Mouse (Mus musculus) layer of hippocampus, adult 9-11 months (tissue): ENCODE measurements around the gene Fbln2.

Source experiments
- DNase-seq: peaks from one replicate; pipeline ENCODE4 v3.0.0; 2022

Gene Fbln2

GRCm38 (mm10) chr6:91231523-91231922 lies 19.3 kb downstream of the Fbln2 start:
- DNase-seq, result no peak

GRCm38 (mm10) chr6:91233011-91233410 lies 20.8 kb downstream of the Fbln2 start:
- DNase-seq, result no peak

DNA sequence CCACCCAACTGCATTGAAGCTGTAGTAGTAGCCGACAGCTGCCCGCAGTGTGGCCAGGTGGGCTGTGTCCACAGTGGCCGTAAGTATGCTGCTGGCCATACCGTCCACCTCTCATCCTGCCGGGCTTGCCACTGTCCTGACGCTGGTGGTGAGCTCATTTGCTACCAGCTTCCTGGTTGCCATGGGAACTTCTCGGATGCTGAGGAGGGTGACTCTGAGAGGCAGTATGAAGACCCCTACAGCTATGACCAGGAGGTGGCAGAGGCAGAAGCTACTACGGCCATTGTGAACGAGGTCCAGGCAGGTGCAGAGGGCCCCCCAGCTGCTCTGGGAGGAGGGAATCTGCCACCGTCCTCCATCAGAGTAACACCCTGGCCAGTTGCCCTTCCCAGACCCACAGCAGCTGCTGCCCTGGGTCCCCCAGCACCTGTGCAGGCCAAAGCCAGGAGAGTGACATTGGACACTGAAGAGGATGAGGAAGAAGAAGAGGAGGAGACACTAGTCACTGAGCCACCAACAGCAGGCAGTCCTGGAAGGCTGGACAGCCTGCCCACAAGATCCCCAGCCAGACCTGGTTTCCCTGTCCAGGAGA lies 21.3 kb downstream of the Fbln2 start:
- no peak for DNase-seq

GRCm38 (mm10) chr6:91236006-91236405 lies 23.8 kb downstream of the Fbln2 start:
- DNase-seq, result no peak

- no peak for DNase-seq
These were observed 24.2 kb downstream of the Fbln2 start for GRCm38 (mm10) chr6:91236429-91236828.

DNA sequence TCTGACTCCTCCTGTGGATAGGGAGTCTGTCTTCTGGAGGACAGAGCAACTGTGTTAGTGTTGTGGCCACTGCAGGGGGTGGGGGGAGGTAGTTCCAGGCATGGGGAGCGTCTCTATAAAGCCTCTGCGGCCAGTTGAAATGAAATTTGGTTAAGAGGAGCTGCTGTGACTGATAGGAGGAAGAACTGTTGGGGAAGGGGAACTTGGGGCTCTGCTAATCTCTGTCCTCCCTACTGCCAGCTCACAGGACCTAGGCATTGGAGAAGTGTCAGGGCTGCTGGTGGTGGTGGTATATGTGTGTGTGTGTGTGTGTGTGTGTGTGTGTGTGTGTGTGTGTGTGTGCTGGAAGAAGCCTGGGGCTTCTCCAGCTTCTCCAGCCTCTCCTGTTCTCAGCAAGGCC lies 25.0 kb downstream of the Fbln2 start:
- DNase-seq, result no peak

- no peak for DNase-seq
These were observed 28.3 kb downstream of the Fbln2 start for GRCm38 (mm10) chr6:91240537-91240936.

GRCm38 (mm10) chr6:91240964-91241363 lies 28.7 kb downstream of the Fbln2 start:
- DNase-seq, result no peak

DNA sequence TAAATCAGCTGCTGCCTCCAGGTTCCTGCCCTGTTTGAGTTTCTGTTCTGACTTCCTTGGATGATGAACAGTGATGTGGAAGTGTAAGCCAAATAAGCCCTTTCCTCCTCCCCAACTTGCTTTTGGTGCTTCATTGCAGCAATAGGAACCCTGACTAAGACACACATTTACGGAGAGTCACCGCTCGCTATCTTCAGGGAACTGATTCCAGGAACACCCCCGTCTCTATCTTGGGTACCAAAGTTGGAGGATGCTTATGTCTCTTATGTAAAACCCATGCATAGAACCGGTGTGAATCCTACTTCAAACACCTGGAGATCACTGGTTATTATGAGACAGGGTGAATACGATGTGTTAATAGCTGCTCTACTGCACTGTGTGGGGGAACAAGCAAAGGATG lies 31.1 kb downstream of the Fbln2 start:
- peak; percentile 52 for DNase-seq

DNA sequence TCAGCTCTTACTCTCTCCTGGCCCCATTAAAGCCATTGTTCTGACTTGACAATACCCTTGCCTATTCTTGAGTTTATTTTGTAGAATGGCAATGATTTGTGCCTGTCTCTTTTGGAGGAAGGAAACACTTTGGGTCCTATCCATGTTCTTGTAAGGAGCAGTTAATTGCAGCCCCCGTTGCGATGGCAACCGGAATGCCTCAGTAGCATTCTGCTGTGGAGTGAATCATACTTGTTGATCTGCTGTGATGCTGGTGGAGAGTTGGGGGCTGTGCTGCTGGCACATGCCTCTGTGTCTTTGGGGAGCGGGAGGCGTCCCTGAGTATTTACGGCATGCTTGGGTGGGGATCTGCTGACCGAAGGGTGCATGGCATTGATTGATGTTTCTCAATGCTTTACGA lies 32.1 kb downstream of the Fbln2 start:
- peak; percentile 83 for DNase-seq

GRCm38 (mm10) chr6:91245331-91245730 lies 33.1 kb downstream of the Fbln2 start:
- DNase-seq, result no peak

DNA sequence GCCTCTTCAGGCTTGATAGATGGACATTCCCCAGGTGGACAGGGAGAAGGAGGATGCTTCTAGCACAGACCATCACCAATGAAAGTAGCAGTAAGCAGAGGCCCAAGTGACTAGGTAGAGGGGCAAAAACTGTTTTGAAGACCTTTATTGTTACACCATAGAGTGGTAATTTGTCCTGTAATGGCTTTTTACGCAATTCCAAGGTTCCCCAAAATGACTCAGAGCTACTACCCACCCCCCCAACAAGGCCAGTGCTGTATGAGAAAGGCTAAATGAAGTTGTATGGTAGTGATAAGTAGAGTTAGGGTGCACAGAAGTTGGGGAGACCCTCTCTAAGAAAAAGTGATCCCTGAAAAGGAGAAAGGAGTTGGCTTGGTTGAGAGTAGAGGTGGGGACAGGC lies 35.1 kb downstream of the Fbln2 start:
- DNase-seq, result no peak

DNA sequence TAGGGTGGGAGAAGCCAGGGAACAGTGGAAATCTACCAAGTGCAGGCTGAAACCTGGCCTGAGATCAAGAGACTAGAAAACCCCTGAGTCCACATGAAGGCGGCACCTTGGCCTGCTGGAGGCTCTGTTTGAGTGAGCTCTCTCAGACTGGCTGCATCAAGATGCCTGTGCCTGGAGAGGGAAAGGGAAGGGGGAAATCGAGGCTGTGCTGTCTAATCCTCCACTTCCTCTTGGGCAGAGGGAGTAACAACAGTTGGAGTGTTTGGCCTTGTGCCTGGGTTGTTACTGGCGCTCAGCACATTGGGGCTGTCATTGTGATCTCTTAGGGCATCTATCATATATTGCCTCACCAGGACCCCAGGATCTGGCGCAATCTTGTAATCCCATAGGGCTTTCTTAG lies 36.4 kb downstream of the Fbln2 start:
- DNase-seq, result no peak

DNA sequence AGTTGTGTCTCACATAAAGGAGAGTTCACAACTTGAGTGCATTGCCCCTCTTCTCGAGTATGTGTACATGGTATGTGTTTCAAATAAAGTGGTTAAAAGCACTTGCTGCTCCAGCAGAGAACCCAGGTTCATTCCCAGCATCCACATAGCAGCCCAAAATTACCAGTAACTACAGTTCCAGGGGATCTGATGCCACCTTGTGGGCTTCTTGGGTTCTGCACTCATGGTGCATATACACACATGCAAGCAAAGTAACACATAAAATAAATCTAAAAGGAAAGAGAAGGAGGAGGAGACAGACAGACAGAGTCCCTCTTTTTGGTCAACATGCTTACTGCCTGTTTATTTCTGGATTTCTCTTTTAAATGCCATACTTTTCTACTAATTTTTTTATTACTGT lies 37.5 kb downstream of the Fbln2 start:
- DNase-seq, result no peak

DNA sequence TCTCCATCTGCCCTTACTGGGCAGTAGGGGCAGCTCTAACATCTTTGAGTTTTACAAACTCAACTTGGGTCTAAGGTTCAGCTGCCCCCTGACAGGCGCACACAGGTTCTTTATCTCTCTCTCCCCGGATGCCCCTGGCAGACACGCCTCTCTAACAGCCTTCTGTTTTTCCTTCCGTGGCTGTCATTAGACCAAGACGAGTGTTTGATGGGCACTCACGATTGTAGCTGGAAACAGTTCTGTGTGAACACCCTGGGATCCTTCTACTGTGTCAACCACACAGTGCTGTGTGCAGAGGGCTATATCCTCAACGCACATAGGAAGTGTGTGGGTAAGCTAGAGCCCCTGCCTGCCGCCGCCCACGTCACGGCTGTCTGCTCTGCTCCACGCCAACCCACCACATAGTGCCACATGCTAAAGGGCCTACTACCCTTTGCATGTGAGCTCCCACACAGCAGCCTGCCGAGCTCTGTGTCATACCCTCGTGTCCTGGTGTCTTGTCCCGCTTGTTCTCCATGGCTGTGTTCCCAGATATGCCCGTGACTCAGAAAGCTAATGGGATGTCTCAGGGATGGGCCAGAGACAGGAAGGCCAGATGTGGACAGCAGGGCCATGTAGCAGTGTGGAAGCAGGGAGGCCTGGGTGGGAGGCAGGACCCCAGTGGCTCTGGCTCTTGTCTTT lies 47.3 kb downstream of the Fbln2 start:
- peak; percentile 90 for DNase-seq

DNA sequence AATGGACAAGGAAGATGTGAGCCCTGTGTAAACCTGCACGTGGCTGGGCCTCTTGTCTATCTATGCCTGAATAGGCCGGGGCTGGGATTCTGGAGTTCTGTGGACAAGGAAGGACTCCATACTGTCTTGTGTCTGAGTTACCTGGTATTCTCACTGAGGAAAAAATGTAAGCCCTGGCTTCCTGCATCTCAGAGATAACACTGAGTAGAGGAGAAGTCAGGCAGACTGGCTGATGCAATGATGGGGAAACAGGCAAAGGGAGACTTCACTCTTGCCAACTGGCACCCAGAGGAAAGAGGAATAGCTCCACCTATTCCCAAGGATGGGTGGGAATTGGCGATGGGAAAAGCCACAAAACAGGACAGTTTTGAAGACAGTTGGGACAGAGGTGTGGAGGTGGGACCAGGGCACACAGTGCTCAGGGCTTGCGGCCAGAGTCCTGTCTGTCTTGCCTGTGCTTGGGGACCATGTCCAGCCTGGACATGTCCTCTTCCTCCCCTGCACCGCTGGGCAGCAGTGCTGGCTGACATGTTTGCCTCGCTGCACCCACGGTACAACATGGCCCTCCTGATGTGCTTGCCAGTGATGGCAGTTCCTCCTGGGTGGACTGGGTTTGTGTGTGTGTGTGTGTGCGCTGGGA lies 48.2 kb downstream of the Fbln2 start:
- no peak for DNase-seq

DNA sequence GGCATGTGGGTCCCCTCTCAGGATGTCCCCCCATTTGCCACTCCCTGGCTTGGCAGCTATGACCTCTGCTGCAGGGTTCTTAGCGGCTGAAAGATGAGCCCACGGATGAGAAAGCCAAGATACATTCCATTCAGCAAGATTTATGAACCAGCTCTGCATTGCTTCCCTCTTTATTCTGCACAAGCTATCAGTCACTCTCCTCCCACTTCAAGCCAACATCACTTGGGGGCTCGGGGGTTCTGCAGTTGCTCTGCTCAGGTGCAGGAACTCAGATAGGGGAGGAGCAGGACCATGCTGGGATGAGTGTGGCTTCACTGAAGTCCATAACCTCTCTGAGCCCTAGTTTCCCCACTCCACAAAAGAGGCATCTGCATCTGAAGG lies 48.7 kb downstream of the Fbln2 start:
- no peak for DNase-seq

DNA sequence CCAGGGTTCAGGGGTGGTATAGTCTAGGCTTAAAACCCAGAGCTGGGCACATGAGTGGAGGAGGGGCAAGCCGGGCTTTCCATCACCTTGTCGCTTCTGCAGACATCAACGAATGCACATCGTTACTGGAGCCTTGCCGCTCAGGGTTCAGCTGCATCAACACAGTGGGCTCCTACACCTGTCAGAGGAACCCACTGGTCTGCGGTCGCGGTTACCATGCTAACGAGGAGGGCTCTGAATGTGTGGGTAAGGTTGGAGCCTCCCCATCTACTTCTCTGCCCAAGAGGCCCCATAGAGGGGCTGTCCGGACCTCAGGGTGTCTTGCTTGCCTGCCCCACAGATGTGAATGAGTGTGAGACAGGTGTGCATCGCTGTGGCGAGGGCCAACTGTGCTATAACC lies 53.4 kb downstream of the Fbln2 start:
- DNase-seq, result no peak

- no peak for DNase-seq
These were observed 54.4 kb downstream of the Fbln2 start for GRCm38 (mm10) chr6:91266647-91267046.

- no peak for DNase-seq
These were observed 56.1 kb downstream of the Fbln2 start for GRCm38 (mm10) chr6:91268318-91268717.

DNA sequence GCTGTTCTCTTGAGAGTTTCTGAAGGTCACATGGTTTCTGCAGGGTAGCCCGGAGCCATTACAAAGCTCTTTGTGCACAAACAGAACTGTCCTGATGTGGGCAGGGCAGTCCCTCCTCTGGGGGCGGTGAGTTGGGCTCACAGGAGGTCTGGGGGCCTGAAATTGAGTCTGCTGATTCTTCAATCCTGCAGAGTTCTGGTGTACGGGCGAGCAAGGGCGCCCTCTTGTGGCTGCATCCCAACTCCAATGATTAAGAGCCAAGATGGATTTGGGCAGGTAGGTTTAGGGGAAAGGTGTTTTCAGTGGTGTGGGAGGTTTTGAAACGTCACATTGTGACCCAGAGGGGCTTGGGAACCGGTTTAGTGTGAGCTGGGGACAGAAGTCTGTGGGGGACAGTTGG lies 65.3 kb downstream of the Fbln2 start:
- peak; percentile 36 for DNase-seq

DNA sequence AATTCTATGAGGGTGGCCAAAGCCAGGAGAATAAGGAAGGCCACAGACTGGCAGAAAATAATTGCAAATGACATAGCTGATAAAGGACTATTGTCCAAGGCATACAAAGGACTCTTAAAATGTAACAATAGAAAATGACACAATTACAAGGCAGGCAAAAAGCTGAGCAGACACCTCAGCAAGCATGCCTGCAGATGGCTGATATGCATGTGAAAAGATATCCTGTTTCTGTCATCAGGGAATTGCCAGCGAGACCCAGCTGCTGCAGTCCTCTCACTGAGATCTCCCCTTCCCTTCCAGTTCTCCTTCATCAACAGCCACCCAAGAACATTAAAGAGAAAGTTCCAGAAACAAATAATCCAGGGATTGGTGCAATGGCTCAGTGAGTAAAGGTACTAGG lies 66.0 kb downstream of the Fbln2 start:
- DNase-seq, result no peak

- no peak for DNase-seq
These were observed 67.2 kb downstream of the Fbln2 start for GRCm38 (mm10) chr6:91279477-91279876.

GRCm38 (mm10) chr6:91281206-91281605 lies 69.0 kb downstream of the Fbln2 start:
- peak; percentile 80 for DNase-seq

- no peak for DNase-seq
These were observed 69.5 kb downstream of the Fbln2 start for GRCm38 (mm10) chr6:91281747-91282146.
